Mouse (Mus musculus) thymus, adult 2 months (tissue): ENCODE results near the gene Slc23a2. TPM values are rescaled to one million over a fixed set of nuclear protein-coding genes. Genes with fewer than 3 reads are reported as not detected.

Experiments
- DNase-seq: peaks from one replicate; pipeline ENCODE4 v3.0.0; 2021
- H3K27ac ChIP-seq: fragments of 200-500 bp; 2 replicates; pipeline ENCODE4 v1.5.1; 2012; ENCODE audit warnings: low read length, control low read depth; ENCODE audit not compliant: control insufficient read depth, insufficient read depth
- H3K27me3 ChIP-seq: fragments of 200-500 bp; 2 replicates; pipeline ENCODE4 v1.6.1; 2012; ENCODE audit warnings: mild to moderate bottlenecking, low read length, moderate library complexity, mixed read lengths; ENCODE audit not compliant: control insufficient read depth, insufficient read depth
- H3K36me3 ChIP-seq: fragments of 200-500 bp; 2 replicates; pipeline ENCODE4 v1.6.1; 2012; ENCODE audit warnings: mild to moderate bottlenecking, low read length, moderate library complexity; ENCODE audit not compliant: control insufficient read depth, insufficient read depth
- H3K4me1 ChIP-seq: fragments of 200-500 bp; replicated peaks from 2 replicates; pipeline ENCODE4 v1.6.1; 2012; ENCODE audit warnings: low read length; ENCODE audit not compliant: control insufficient read depth, insufficient read depth
- H3K4me3 ChIP-seq: fragments of 200-500 bp; 2 replicates; pipeline ENCODE4 v1.5.1; 2012; ENCODE audit warnings: mild to moderate bottlenecking, low read length, control low read depth, moderate library complexity; ENCODE audit not compliant: control insufficient read depth, insufficient read depth
- CTCF ChIP-seq: fragments of 200-500 bp; IDR thresholded peaks from 2 replicates; pipeline ENCODE4 v1.5.1; 2012; ENCODE audit warnings: mild to moderate bottlenecking, control low read depth, low read length, moderate library complexity, borderline replicate concordance; ENCODE audit not compliant: control insufficient read depth, poor library complexity, insufficient read depth; ENCODE audit errors: extremely low read depth
- POLR2A ChIP-seq: fragments of 200-500 bp; IDR thresholded peaks from 2 replicates; pipeline ENCODE4 v1.6.1; 2012; ENCODE audit warnings: mild to moderate bottlenecking, low read length, control low read depth, moderate library complexity; ENCODE audit not compliant: control insufficient read depth, poor library complexity, insufficient read depth; ENCODE audit errors: extremely low read depth
- WGBS: fragments of 180-500 bp; shearing (Covaris S2); methylation state at CpG from one replicate; pipeline ENCODE4 v1.1.7; 2018; 5-methylcytosine and 5-hydroxymethylcytosine counted together
- polyA plus RNA-seq: library from polyadenylated mRNA; depleted of rRNA; stranded (reverse); fragments of >200 nt; gene quantifications from 2 replicates; pipeline ENCODE4 v1.2.3, GENCODE M21; 2012

Slc23a2 gene
- polyA plus RNA-seq, 1 experiment: 51.7 TPM

- TF ChIP-seq POLR2A: peak; percentile 87
- TF ChIP-seq CTCF: no peak
These were observed 123.8 kb downstream of the Slc23a2 start for GRCm38 (mm10) chr2:132020991-132021541.

GRCm38 (mm10) chr2:132020420-132020819 is 124.5 kb downstream of the Slc23a2 start:
- H3K27ac ChIP-seq: peak overlapping the region; percentile 99
- H3K4me1 ChIP-seq: peaks cover 57% of the 10 kb centered on the region
- H3K27me3 ChIP-seq: no peaks in the 10 kb centered on the region
- WGBS: 6% methylated on average over 7 of the region's 7 CpGs
- peak; percentile 33 for DNase-seq
- no peaks in the 10 kb centered on the region for H3K36me3 ChIP-seq
- H3K4me3 ChIP-seq: peak overlapping the region; percentile 77
- TF ChIP-seq POLR2A (no peak), CTCF (no peak)

More at GRCm38 (mm10) chr2:132020991-132021541, 123.8 kb downstream of the Slc23a2 start:
- Histone ChIP-seq H3K4me1 (peaks cover 57% of the 10 kb centered on the region), H3K27ac (peak overlapping the region; percentile 99), H3K4me3 (peak overlapping the region; percentile 77), H3K36me3 (no peaks in the 10 kb centered on the region), H3K27me3 (no peaks in the 10 kb centered on the region)
- peak; percentile 81 for DNase-seq
- 5% methylated on average over 5 of the region's 5 CpGs for WGBS

- 7% methylated on average over 3 of the region's 3 CpGs for WGBS
- no peaks in the 10 kb centered on the region for H3K36me3 ChIP-seq
- TF ChIP-seq POLR2A (no peak), CTCF (no peak)
- H3K27ac ChIP-seq: peak overlapping the region; percentile 99
- DNase-seq: peak; percentile 71
- no peaks in the 10 kb centered on the region for H3K27me3 ChIP-seq
- peak overlapping the region; percentile 58 for H3K4me3 ChIP-seq
- peaks cover 59% of the 10 kb centered on the region for H3K4me1 ChIP-seq
These were observed 125.5 kb downstream of the Slc23a2 start for GRCm38 (mm10) chr2:132019372-132019811.

GRCm38 (mm10) chr2:132018156-132018555 is 126.8 kb downstream of the Slc23a2 start:
- TF ChIP-seq CTCF (no peak), POLR2A (no peak)
- no peak for DNase-seq
- WGBS: 65% methylated on average over 4 of the region's 4 CpGs
- H3K4me3 ChIP-seq: peak overlapping the region; percentile 58
- H3K4me1 ChIP-seq: peaks cover 50% of the 10 kb centered on the region
- H3K36me3 ChIP-seq: no peaks in the 10 kb centered on the region
- H3K27me3 ChIP-seq: no peaks in the 10 kb centered on the region
- H3K27ac ChIP-seq: peak overlapping the region; percentile 99

GRCm38 (mm10) chr2:132017611-132018010 is 127.3 kb downstream of the Slc23a2 start:
- 80% methylated on average over 7 of the region's 7 CpGs for WGBS
- TF ChIP-seq POLR2A (no peak), CTCF (no peak)
- no peak overlapping the region; the same call in 1 of the 2 replicates for H3K27ac ChIP-seq
- DNase-seq: peak; percentile 45
- H3K4me3 ChIP-seq: no peak overlapping the region
- peaks cover 3% of the 10 kb centered on the region for H3K36me3 ChIP-seq
- H3K4me1 ChIP-seq: peaks cover 46% of the 10 kb centered on the region
- no peaks in the 10 kb centered on the region for H3K27me3 ChIP-seq

- WGBS: 98% methylated on average over 1 of the region's 1 CpGs
- H3K4me3 ChIP-seq: no peak overlapping the region
- peaks cover 19% of the 10 kb centered on the region for H3K36me3 ChIP-seq
- peaks cover 35% of the 10 kb centered on the region for H3K4me1 ChIP-seq
- no peaks in the 10 kb centered on the region for H3K27me3 ChIP-seq
- DNase-seq: no peak
- H3K27ac ChIP-seq: no peak overlapping the region
- TF ChIP-seq CTCF (no peak), POLR2A (no peak)
These were observed 128.9 kb downstream of the Slc23a2 start for GRCm38 (mm10) chr2:132016034-132016433.
